Mouse (Mus musculus) adrenal gland (tissue): ENCODE data around the gene Rpl11.

Experiments used
- intact Hi-C: fragments of 180-260 bp; cut with DNase I; formaldehyde crosslinking; loops from one replicate; pipeline ENCODE4 v1.15.1; 2025

Rpl11 gene

DNA sequence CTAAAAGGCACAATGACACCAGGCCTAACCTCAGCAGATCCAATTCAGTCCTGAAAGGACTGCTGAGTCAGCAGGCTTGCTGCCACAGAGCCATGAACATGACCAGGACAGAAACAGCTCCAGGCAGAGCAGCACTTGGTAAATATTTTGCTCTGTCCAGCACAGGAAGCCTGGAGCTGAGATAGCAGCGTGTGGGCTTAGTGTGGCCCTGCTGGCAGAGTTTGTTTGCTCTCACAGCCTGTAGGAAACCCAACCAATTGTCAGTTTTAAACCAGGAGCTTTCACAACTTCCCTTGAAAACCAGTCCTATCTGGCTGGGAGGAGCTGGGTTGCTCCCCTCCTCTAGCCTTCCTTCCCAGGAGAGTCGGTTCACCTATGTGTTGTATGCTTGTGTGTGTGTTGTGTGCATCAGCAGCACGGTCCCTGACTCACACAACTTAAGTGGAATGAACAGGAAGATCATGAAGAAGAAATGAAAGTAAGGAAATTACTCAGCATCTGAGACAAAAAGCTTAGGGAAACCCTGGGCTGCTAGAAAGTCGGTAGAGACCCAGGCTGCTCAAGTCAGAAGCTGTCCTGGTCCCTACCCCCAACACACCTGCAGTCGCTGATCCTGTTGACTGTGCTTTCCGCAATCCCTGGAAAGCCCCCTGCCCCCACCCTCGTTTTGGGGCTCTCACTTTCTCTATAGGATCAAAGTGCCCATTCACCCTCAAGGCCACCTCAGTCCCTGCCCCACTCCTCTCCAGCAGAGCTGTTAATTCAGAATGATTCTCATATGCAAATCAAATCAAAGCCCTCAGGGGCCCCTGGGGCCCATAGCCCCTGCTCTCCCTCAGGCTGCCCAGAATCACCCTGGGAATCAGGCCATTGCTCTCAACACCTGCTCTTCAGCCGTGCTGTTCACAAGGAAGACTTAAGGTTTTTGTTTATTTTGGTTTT lies 22.0 kb downstream of the Rpl11 start:
- intact Hi-C loops, result no loop called here

GRCm38 (mm10) chr4:136028689-136029088 lies 24.5 kb downstream of the Rpl11 start:
- intact Hi-C loops, result no loop called here

DNA sequence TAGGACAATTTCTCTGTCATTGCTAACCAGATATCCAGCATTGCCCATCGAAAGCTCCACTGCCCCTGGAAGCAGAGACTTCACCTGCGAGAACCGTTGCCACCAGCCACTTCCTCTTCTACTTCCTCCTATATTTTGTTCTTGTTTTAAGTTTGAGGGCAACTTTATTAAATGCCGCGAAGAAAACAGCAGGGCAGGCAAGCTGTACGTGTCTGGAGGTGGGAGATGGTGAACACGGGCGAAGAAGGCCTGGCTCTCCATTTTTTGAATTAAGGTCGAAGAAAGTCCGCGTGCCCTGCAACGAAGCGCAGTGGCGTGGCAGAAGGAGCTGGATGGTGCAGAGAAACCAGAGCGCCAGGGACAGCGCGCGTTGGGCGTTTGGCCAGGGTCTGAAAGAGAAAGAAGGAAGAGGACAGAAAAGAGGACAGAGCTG lies 25.1 kb downstream of the Rpl11 start:
- intact Hi-C loops, result no loop called here

DNA sequence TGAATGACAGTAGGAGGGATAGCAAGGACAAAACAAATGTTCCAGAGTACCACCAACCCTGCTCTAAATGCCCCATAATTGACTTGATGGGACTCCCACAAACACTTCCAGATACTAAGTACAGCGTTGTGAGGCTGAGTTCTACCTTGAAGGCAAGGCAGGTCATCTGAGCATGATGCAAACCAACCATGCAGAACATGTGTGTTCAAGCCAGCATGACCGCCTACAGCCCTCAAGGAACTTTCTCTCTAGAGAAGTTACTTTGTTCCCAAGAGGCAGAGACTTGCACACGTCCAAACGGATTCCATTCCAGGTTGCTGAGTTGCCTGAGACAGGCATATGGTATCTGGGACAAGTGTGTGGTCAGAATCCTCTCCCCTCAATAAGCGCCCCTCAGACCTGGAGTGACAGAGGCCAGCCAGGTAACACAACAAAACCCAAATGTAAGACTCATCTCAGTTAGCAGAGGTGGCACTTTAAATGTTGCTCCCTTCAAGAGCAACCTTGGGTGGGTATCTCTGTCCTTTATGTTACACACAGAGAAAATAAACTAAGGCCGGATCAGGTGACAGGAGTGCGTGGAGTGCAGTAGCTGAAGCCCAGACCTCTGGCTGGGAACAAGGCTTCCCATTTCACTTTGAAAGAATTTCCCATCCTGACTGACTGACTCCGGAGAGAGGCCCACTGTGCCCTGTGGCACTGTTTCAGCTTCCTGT lies 25.7 kb downstream of the Rpl11 start:
- intact Hi-C loops, result no loop called here

DNA sequence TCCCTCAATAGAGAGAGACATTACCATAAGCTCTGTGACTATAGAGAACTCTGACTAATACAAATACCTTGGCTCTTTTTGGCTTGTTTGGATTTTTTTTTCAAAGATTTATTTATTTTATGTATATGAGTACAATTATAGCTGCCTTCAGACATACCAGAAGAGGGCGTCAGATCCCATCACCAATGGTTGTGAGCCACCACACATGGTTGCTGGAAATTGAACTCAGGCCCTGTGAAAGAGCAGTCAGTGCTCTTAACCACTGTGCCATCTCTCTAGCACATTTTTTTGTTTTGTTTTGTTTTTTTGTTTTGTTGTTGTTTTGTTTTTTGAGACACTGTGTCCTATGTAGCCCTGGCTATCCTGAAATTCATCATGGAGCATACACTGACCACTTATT lies 27.9 kb downstream of the Rpl11 start:
- intact Hi-C loops, result no loop called here

GRCm38 (mm10) chr4:136022924-136023323 lies 30.3 kb downstream of the Rpl11 start:
- intact Hi-C loops, result no loop called here

DNA sequence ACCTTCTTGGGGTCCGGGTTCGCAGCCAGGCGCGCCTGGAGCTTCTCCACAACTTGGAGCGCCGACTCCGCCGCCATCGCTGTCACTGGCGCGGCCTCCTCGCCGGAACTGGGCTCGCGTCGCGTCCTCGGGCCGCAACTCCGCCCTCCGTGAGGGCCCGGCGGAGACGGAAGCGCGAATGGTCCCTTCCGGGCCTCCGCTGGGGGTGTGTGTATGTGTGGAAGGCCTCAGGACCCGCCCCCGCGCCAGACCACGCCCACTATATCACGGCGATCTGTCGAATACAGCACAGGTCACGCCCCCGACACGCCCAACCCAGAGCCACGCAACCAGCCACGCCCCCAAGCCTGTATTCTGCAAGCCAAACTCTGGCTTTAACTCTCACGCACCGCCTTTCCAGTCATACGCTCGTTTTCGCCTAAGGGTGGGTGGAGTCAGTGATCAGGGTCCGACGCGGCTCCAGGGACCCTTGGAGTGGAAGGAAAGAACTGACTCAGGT lies 31.6 kb downstream of the Rpl11 start, which contains the start of gene Eloa:
TSS of gene Eloa (minus strand) at position 215 of the 499 bp plus-strand sequence.
- intact Hi-C loops, result loop anchor here (2.0 kb wide), 1 partner anchor 31 kb away; the partner anchor contains the start of gene Rpl11

- intact Hi-C loops, result loop anchor here (2.0 kb wide), 1 partner anchor 32 kb away; the partner anchor contains the start of gene Rpl11
Measured at GRCm38 (mm10) chr4:136020743-136021548, 32.3 kb downstream of the Rpl11 start.

DNA sequence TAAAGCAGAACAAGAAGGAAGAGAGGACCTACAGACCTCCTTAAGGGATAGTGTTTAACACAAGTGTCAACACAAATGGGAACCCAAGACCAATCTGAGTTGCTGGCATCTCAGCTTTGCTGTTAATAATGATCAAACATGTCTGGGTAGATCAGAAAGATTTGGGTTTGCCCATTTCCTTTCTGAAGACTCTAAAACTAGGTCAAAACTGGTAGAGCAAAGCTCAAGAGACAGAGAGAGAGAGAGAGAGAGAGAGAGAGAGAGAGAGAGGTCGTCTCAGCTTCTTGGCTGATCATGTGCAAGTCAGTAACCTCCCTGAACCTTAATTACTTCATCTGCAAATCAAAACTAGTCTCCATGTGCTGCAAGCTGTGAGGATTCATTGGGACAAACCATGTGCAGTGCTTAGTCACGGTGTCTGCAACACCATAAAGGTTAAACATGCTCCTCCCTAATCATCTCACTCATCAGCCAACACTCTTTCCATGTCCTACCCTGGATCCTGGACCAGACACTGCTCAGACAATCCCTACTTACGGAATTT lies 37.1 kb downstream of the Rpl11 start:
- intact Hi-C loops, result no loop called here

- intact Hi-C loops, result no loop called here
Measured at GRCm38 (mm10) chr4:136010586-136010985, 42.6 kb downstream of the Rpl11 start.

GRCm38 (mm10) chr4:136008782-136009447 lies 44.3 kb downstream of the Rpl11 start:
- intact Hi-C loops, result no loop called here

DNA sequence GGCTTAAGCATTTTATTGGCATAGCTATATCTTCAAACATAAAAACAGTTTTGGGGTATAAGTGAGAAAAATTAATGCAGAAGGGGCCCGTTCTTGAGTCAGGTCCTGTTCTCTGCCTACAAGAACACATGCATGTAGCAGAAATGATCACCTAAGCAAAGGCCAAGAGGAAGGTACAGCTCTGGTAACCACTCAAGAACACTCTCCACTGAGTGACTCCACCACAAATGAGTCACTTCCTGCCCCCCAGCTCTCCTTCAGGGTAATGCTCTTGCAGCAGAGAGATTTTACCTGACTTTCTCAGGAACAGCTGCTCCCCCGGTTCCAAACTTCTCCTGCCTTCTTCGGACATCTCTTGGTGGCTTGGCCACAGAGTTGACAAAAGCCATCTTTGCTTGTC lies 46.4 kb downstream of the Rpl11 start:
- intact Hi-C loops, result no loop called here

DNA sequence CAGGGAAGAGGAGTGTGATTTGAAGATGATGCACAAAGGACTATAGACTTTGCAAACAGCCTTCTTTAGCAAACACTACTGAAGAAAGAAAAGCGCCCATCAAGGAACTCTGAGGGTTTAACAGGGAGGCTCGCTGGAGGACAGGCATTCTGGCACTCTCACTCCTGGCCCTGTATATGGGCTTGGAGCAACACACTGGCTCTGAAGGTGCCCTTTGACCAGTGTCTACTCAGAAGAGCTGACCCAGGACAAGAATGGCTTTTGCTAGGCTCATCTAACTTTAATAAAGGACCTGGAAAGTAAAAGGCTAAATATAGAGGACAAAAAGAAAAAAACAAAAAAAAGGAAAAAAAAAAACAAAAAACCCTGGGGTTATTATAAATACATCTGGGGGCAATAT lies 48.3 kb downstream of the Rpl11 start:
- intact Hi-C loops, result no loop called here

DNA sequence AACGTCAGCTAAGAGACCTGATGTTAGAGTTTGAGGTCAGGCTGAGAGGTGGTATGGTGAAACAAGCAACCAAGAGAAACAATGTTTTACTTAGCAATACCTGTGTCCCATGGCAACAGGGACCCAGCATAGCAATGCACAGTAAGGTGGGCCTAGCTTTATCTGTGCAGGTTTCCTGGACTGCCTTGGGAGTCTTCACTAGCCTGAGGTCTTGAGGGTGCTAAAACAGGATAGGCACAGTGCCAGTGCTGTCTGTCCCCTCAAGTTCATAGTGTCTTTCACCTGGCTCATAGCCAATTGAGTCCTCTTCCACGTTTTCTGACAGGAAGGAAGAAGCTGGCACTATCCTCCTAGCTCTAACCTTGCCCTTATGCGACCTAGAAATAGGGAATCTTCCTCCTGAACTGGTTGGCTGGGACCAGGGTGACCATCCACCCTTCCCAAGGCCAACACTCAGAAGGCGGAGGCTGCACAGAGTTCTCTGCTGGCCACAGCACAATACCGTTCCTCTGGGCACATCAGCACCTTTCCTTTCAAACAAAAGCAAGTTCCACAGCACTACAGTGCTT lies 49.0 kb downstream of the Rpl11 start:
- intact Hi-C loops, result no loop called here

GRCm38 (mm10) chr4:135995118-135995517 lies 58.1 kb downstream of the Rpl11 start:
- intact Hi-C loops, result no loop called here

GRCm38 (mm10) chr4:135993941-135994340 lies 59.3 kb downstream of the Rpl11 start:
- intact Hi-C loops, result no loop called here

GRCm38 (mm10) chr4:135987714-135988113 lies 65.5 kb downstream of the Rpl11 start:
- intact Hi-C loops, result loop anchor here (10.0 kb wide), 1 partner anchor 297 kb away; the partner anchor contains the start of gene Zfp46

DNA sequence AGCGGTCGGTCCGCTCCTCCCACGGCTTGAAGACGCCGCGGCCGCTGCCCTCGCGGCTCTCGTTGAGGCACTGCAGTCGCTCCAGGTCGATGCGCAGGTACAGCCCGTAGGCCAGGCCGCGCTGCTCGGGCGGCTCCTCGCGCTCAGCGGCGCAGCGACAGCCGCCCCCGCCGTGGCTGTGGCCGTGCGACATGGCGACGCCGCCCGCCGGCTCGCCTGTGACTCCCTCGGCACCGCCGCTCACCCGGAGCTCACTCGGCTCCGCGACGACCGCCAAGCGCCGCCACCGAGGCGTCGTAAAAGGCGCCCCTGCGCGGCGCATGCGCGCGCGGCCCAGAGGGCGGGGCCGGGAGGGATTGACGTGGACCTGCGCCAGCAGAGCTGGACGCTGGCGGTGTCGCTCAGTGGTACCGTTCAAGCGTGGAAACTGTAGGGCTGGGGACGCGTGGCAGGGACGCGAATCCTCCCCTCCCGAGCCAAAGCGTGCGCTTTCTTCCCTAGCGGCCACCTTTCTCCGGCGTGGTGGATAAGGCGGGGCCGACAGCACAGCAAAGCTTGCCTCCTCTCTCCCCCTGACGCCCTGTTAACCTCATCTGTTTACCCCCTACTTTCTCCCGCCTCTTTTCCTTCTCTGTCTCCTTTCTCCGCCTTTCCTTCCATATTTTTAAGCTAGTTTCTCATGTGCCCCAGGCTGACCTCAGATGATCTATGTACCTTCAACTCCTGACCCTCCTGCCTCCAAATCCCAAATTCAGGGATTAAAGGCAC lies 66.1 kb downstream of the Rpl11 start, which contains the start of gene Pithd1:
TSS of gene Pithd1 (minus strand) at position 322 of the 768 bp plus-strand sequence.
- intact Hi-C loops, result loop anchor here (10.0 kb wide), 1 partner anchor 298 kb away; the partner anchor contains the start of gene Zfp46
